Mouse (Mus musculus) forebrain, embryonic 16.5 days (tissue): Measurements from ENCODE around the gene Glrx. TPM values are rescaled to one million over a fixed set of nuclear protein-coding genes. Genes with fewer than 3 reads are reported as not detected.

Source experiments
- ATAC-seq: fragments of 200-750 bp; cut with Nextera tagmentation; 2 replicates; pipeline ENCODE4 v1.8.0; 2017; ENCODE audit warnings: mild to moderate bottlenecking, moderate library complexity
- H3K27ac ChIP-seq: fragments of 300-500 bp; sonication (generic); 2 replicates; pipeline ENCODE4 v1.5.1; 2014; ENCODE audit warnings: low read length, control low read depth
- H3K27me3 ChIP-seq: fragments of 300-500 bp; sonication (generic); replicated peaks from 2 replicates; pipeline ENCODE4 v1.6.1; 2014; ENCODE audit warnings: low read length; ENCODE audit not compliant: control insufficient read depth, insufficient read depth
- H3K36me3 ChIP-seq: fragments of 300-500 bp; sonication (generic); 2 replicates; pipeline ENCODE4 v1.6.1; 2014; ENCODE audit not compliant: control insufficient read depth, insufficient read depth
- H3K4me1 ChIP-seq: fragments of 300-500 bp; sonication (generic); replicated peaks from 2 replicates; pipeline ENCODE4 v1.6.1; 2014; ENCODE audit warnings: low read length; ENCODE audit not compliant: control insufficient read depth, insufficient read depth
- H3K4me2 ChIP-seq: fragments of 300-500 bp; sonication (generic); 2 replicates; pipeline ENCODE4 v1.6.1; 2014; ENCODE audit warnings: mild to moderate bottlenecking, low read length, control low read depth
- H3K4me3 ChIP-seq: fragments of 300-500 bp; sonication (generic); replicated peaks from 2 replicates; pipeline ENCODE4 v1.5.1; 2014; ENCODE audit warnings: mild to moderate bottlenecking, low read length, control low read depth
- H3K9ac ChIP-seq: fragments of 300-500 bp; sonication (generic); replicated peaks from 2 replicates; pipeline ENCODE4 v1.6.1; 2014; ENCODE audit warnings: low read depth, low read length, control low read depth
- H3K9me3 ChIP-seq: fragments of 300-500 bp; sonication (generic); 2 replicates; pipeline ENCODE4 v1.6.1; 2016; ENCODE audit warnings: low read length; ENCODE audit not compliant: control insufficient read depth
- WGBS: fragments of 180-500 bp; shearing (Covaris S2); extraction: QIAGEN DNeasy Blood & Tissue Kit; methylation state at CpG from one replicate; pipeline ENCODE4 v1.1.7; 2014; 5-methylcytosine and 5-hydroxymethylcytosine counted together
- polyA plus RNA-seq: library from polyadenylated mRNA; unstranded; fragments of >200 nt; fragmentation: Nextera tagmentation; extraction: Ambion mirVana; gene quantifications from 2 replicates; pipeline ENCODE4 v1.2.1, GENCODE M21; 2015

The Glrx gene
- polyA plus RNA-seq, 1 experiment from 2014 or later = 30.4 TPM

DNA sequence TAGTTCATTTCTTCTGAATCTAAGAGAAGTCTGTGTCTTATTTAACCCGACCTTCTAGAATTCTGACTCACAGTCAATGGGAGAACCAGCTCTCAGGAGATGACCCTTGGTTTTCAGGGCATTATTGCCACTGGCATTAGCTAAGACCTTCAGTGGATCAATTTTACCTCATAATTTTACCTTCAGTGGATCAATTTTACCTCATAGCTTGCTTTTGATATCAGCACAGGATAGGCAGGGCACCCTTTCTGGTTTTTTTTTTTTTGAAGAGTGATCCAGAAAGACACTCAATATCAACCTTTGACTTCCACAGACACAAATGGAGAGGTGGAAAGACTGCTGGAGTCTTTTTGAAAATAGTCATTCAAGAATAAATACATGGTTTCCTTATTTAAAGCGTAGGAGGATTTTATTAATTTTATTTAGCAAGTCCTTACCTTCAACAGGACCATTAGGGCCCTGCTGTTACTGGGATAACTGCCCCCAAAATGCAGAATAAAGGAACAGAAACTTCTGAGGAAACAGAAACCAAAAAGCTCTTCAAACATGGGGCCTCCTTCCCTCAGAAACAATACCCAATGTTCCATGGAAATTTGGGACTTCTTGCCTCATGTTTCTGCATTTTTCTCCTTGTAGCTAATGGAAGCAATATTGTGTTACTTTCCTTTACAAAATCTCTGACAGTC lies 5.3 kb downstream of the Glrx start:
- ATAC-seq = no peak
- no peaks in the 10 kb centered on the region for H3K9me3 ChIP-seq
- H3K4me3 ChIP-seq = no peak overlapping the region
- 93% methylated on average over 2 of the region's 2 CpGs for WGBS
- H3K4me2 ChIP-seq = no peak overlapping the region
- H3K27ac ChIP-seq = no peak overlapping the region
- H3K4me1 ChIP-seq = peaks cover 19% of the 10 kb centered on the region
- no peaks in the 10 kb centered on the region for H3K36me3 ChIP-seq
- H3K27me3 ChIP-seq = no peaks in the 10 kb centered on the region
- H3K9ac ChIP-seq = no peak overlapping the region

DNA sequence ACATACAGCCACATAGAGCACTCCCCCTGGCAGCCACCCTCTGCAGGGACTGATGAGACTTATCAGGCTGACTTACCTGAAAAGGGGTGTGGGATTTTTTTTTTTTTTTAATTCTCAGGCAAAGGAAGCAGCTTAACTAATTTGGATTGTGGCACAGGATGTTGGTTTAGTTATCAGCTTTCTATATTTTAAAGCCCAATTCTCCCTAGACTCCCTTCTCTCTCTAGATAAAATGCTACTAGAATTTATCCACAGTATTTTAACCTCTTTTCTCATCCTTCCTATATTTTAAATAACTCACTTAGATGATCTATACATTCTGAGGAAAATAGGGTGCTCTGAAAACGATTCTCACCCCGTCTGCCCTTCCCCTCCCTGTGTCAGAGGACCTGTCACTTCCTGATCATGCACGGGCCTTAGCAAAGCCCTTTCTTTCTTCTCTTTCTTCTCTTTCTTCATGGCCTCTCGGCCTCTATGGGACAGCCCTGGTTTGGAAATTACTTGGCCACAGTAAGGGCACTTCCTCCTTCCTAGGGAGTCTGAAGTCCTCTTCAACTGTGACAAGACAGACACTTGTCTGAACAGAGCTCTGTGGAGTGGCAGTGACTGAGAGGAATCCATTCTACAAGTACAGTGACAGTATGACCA lies 6.0 kb downstream of the Glrx start:
- WGBS = 70% methylated on average over 4 of the region's 4 CpGs
- peaks cover 14% of the 10 kb centered on the region for H3K4me1 ChIP-seq
- no peak overlapping the region for H3K9ac ChIP-seq

DNA sequence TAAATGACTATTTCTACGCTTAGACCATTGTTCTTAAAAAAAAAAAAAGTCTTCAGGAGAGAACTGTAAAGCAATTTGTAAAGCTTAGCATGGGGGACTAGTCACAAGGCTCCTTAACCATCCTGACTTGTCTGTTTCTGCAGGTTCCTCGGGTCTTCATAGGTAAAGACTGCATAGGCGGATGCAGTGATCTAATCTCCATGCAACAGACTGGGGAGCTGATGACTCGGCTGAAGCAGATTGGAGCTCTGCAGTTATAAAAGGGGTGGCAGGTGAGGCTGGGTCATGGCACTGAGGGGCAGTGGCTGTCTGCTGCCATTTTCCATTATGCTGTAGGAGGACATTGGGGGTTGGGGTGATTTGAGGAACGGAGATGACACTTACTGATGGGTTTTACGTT lies 7.4 kb downstream of the Glrx start:
- H3K9ac ChIP-seq = no peak overlapping the region
- H3K9me3 ChIP-seq = no peaks in the 10 kb centered on the region
- H3K27ac ChIP-seq = no peak overlapping the region
- peaks cover 3% of the 10 kb centered on the region; the same call in 1 of the 2 replicates for H3K4me1 ChIP-seq
- H3K4me3 ChIP-seq = no peak overlapping the region
- H3K4me2 ChIP-seq = no peak overlapping the region
- WGBS = 90% methylated on average over 6 of the region's 6 CpGs
- no peaks in the 10 kb centered on the region for H3K27me3 ChIP-seq
- H3K36me3 ChIP-seq = no peaks in the 10 kb centered on the region
- no peak for ATAC-seq

More for the DNA sequence above, 6.0 kb downstream of the Glrx start:
- no peaks in the 10 kb centered on the region for H3K9me3 ChIP-seq
- H3K4me2 ChIP-seq = no peak overlapping the region
- no peaks in the 10 kb centered on the region for H3K27me3 ChIP-seq
- ATAC-seq = no peak
- no peaks in the 10 kb centered on the region for H3K36me3 ChIP-seq
- no peak overlapping the region for H3K4me3 ChIP-seq
- no peak overlapping the region for H3K27ac ChIP-seq

DNA sequence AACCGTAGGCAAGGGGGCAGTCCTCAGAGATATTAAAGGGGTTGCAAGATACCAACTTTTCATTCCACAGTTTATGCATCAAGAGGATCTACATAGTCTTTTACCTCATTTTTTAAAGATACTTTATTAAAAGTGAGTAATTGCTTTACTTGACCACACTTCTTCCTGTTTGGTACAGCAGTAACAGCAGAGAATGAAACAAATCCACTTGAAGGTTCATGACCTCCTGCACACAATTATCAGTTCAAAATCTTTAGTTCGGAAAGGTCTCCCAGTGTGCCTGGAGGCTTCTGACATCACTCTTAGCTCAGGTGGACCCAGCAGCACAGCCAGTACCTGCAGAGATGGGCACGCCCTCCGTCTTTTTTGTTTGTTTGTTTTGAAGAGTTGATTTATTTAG lies 12.4 kb downstream of the Glrx start:
- H3K27ac ChIP-seq = no peak overlapping the region
- no peaks in the 10 kb centered on the region for H3K4me1 ChIP-seq
- no peak overlapping the region for H3K9ac ChIP-seq
- no peak for ATAC-seq
- WGBS = 91% methylated on average over 4 of the region's 4 CpGs
- H3K27me3 ChIP-seq = no peaks in the 10 kb centered on the region
- H3K4me3 ChIP-seq = no peak overlapping the region
- no peaks in the 10 kb centered on the region for H3K9me3 ChIP-seq
- H3K4me2 ChIP-seq = no peak overlapping the region
- H3K36me3 ChIP-seq = no peaks in the 10 kb centered on the region

DNA sequence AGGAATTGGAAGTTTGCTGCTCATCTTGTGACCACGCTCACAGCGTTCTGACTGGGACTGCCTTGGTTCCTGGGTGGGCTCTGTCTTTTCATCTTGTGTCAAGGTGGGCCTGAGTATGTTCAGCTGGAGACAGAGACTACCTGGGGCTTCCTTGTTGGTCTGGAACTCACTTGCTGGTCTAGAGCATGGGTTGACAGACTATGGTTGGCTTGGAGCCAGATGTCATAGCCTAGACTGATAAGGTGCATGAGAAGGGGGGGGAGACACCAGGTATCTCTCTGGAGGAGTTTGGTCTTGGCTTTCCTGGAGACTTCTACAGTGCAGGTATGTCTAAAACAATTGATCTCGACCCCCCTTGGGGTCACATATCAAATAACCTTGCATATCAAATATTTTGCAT lies 13.4 kb downstream of the Glrx start:
- Histone ChIP-seq H3K27me3 (no peaks in the 10 kb centered on the region), H3K4me2 (no peak overlapping the region), H3K27ac (no peak overlapping the region), H3K4me3 (no peak overlapping the region), H3K9ac (no peak overlapping the region), H3K9me3 (no peaks in the 10 kb centered on the region), H3K36me3 (no peaks in the 10 kb centered on the region), H3K4me1 (no peaks in the 10 kb centered on the region)
- ATAC-seq = no peak
- 86% methylated on average over 3 of the region's 3 CpGs for WGBS

DNA sequence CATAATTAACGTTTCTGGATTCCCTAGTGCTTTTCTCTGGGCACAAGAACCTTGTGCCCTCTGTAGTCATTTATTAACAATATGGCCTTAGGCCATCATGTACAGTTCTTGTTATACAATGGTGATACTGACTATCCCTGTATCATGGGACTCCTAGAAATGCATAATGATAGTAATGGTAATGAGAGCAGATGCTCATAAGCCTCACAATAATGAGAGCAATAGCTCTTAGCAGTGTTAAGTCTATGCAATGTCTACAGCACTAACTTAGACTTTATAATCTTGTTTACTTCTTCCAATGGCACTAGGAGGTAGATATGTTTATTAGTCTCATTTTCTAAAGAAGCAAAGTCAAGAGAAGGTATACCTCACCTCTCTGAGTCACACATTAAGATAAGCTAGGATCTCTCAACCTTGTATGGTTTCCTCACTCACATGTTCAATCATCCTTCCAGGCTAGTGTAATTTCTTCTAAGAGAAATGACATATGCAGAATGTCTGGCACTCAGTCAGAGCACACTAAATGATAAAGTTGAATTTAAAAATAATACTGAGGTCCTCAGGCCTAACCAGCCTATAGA lies 19.7 kb downstream of the Glrx start:
- H3K4me1 ChIP-seq = no peaks in the 10 kb centered on the region
- H3K36me3 ChIP-seq = no peaks in the 10 kb centered on the region
- no peaks in the 10 kb centered on the region for H3K27me3 ChIP-seq
- H3K9me3 ChIP-seq = no peaks in the 10 kb centered on the region
- no peak overlapping the region for H3K4me3 ChIP-seq
- H3K4me2 ChIP-seq = no peak overlapping the region
- H3K9ac ChIP-seq = no peak overlapping the region
- ATAC-seq = no peak
- no peak overlapping the region for H3K27ac ChIP-seq
- WGBS = 70% methylated on average over 1 of the region's 1 CpGs

DNA sequence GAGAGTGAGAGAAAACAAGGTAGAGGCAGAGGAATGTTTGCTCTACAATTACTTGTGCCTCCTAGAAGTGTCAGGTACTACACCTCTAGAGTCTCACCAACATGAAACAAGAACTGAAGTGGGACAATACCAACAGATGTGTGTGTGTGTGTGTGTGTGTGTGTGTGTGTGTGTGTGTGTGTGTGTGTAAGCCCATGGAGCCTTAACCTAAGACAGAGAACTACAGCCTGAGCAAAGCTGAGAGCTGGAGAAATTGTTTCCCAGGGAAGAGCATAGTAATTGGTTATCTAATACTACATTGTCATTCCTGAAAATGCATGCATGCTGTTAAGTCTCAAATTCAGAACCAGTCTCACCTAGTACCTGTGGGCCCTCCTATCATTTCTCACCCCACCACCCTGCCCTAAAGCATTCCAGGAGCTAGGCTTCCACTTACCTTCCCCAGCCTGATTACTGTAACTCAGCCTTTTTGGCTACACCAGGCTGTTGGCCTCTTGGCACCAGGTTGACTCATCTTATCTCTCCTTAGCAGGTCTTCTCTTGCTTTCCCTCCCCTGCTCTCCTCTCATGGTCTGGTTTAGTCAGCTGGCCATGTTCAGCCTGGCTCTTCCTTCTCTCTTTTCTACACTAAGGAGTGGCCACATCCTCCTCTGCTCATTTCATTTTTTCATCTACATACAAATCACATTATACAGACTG lies 26.0 kb downstream of the Glrx start:
- no peak for ATAC-seq
- Histone ChIP-seq H3K4me2 (no peak overlapping the region), H3K9ac (no peak overlapping the region), H3K4me3 (no peak overlapping the region), H3K4me1 (no peaks in the 10 kb centered on the region), H3K27me3 (no peaks in the 10 kb centered on the region), H3K36me3 (peaks cover 3% of the 10 kb centered on the region; the same call in 1 of the 2 replicates), H3K9me3 (no peaks in the 10 kb centered on the region), H3K27ac (no peak overlapping the region)

DNA sequence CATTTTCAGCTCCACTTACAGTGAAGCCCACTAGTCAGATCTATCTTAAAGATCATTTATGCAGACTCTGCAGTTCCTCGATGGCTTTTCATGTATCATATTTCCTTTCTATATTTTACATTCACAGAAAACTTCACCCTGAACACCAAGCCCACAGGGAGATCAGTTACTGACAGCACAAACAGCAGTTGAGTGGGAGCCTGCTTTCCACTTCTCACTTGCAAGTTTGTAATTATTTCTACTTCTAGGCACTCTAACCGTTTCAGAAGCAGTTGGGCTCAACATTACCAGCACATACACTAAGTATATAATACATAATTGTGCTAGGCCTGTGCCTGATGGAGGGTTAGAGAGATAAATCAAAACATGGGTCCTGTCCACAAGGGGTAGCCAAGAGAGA lies 28.2 kb downstream of the Glrx start:
- WGBS = 95% methylated on average over 2 of the region's 2 CpGs

DNA sequence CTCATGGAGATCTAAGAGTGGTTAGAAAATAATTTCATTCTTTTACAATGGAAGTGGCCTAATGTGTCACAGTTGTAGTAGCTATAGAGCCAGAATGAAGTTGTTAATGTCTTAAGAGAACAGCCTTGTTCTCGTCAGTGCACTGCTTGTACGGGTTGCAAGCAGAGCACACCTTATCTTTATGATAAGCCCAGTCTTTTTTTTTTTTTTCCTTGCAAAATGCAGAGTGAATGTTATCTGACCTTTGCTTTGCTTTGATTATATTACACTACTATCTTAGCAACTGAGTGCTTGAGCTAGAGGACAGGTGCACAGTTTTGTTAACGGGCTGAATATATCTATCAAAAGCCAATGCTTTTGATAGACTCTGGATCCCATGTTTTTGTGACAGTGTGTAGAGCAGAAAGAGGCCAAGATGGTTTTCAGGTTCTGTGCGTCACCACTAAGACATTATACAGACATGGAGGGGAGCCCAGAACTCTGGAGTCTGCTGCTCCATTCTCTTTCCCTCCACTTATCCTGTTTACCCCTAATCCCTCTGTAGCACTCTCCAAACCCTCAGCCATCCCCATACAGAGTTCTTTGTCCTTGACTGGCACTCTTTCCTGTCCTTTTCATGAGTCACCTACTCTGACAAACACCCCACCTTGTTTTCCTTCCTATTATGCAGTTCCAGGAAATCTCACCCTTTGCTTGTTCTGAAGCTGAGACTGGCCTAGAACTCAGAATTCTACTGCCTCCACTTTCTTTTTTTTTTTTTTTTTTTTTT lies 35.1 kb downstream of the Glrx start:
- H3K36me3 ChIP-seq = peaks cover 4% of the 10 kb centered on the region; the same call in 1 of the 2 replicates
- no peak overlapping the region for H3K4me3 ChIP-seq
- no peaks in the 10 kb centered on the region for H3K4me1 ChIP-seq
- H3K27me3 ChIP-seq = no peaks in the 10 kb centered on the region
- 90% methylated on average over 4 of the region's 4 CpGs for WGBS
- no peaks in the 10 kb centered on the region for H3K9me3 ChIP-seq
- H3K9ac ChIP-seq = no peak overlapping the region
- H3K27ac ChIP-seq = no peak overlapping the region
- H3K4me2 ChIP-seq = no peak overlapping the region
- no peak for ATAC-seq

More for the DNA sequence above, 28.2 kb downstream of the Glrx start:
- no peak for ATAC-seq
- H3K4me2 ChIP-seq = no peak overlapping the region
- H3K36me3 ChIP-seq = peaks cover 7% of the 10 kb centered on the region; the same call in 1 of the 2 replicates
- H3K9ac ChIP-seq = no peak overlapping the region
- no peaks in the 10 kb centered on the region for H3K27me3 ChIP-seq
- H3K4me3 ChIP-seq = no peak overlapping the region
- no peak overlapping the region for H3K27ac ChIP-seq
- no peaks in the 10 kb centered on the region for H3K4me1 ChIP-seq
- H3K9me3 ChIP-seq = no peaks in the 10 kb centered on the region
